Mouse (Mus musculus) adrenal gland, postnatal 14 days (tissue): ENCODE results near the gene Slc24a4. TPM values are rescaled to one million over a fixed set of nuclear protein-coding genes. Genes with fewer than 3 reads are reported as not detected.

Experiments used
- DNase-seq: peaks from one replicate; pipeline ENCODE4 v3.0.0; 2021; ENCODE audit warnings: mixed read lengths
- total RNA-seq: library from RNA; stranded (reverse); gene quantifications from 2 replicates; pipeline ENCODE4 v1.2.3, GENCODE M21; 2021

Gene Slc24a4
- total RNA-seq, 1 experiment from 2014 or later = 0.85 TPM

DNA sequence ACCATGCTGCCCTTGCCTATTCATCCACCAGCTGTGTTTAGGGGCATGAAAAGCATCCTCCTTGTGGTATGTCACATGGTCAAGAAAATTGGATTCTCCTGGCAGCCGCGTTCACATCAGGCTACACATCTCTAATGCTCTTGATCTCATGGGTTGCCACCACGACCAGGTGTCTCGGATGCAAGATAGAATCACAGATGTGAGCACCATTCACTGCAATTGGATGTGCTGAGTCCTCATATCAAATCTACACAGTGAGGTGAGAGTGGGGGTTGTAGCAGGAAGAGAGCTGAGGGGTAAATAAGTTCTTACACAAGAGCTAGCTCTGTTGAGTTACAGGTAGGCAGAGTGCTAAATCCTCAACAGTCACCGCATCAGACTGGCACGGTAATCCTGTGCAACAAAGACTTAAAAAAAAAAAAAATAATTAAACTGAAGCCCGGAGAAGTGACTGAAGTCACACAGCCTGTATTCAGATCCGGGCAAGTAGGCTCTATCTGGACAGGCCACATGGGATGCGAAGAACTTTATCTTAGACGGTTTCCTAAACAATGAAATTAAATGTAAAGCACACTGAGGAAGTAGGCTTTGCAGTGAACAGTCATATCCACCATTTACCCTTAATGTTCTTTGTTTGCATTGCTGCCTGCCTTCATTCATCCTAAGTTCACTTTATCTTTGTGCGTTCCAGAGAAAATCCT is 180.7 kb downstream of the Slc24a4 start:
- no peak for DNase-seq

DNA sequence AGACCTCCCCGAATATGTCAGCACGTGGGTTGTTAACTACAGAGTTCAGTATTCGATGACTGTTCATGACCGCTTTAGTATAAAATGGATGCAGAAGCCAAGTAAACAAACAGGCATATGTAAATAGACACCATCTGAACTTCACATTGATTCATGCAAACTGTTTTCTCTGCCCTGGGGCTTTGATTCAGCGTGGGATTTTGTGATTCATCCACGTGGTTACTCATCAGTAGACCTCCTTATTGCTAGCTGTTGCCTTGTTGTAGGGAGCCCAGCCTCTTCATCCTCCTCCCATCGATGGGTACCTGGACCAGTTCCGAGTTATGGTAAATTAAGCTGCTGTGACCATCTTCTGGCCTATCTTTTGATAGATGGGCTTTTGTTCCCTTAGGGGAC is 181.3 kb downstream of the Slc24a4 start:
- no peak for DNase-seq

DNA sequence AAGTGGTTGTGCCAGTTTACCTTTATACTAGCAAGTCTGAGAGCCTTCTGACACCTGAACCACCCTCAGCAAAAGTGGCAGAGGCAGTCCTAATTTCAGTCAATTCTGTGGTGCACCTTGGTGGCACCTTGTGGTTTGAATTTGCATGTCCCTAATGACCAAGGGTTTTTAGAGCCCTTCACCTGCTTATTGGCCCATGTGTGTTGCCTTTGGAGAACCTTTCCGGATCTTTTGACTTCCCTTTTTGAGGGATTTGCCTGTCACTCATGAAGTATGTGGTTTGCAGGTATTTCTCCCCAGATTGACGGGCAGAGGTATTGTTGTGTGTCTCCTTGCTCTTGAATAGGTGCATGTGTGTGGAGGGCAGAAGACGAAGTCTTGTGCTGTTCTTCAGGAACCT is 181.7 kb downstream of the Slc24a4 start:
- DNase-seq = no peak

DNA sequence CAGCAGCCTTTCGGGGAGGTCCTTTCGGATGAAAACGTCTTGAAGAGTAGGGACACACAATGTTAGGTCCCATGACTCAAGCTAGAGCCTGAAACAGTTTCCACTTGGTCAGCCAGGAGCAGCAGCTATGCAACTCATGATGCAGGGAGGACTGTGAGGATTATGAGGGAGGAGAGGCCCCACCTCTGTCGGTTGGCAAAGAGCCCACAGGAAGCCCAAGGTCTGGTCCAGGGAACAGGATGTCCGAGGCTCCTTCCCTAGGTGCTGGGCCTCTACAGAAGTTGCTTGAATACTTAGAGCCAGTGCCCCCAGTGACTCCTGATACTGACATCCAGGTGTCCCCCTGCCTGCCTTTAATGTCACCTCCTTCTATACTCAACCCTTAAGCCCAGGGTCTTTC is 182.9 kb downstream of the Slc24a4 start:
- no peak for DNase-seq

Other genes starting within 250 kb of the Slc24a4 start
- gene Trip11, start 215.5 kb upstream of the Slc24a4 start, total RNA-seq = 34.7 and 37.3 TPM in 2 replicates
- gene Atxn3, start 170.5 kb upstream of the Slc24a4 start, total RNA-seq = 14.6 and 23.3 TPM in 2 replicates
- gene Cpsf2, start 152.7 kb upstream of the Slc24a4 start, total RNA-seq = 30.5 and 31.8 TPM in 2 replicates
- 19.3 and 28.1 TPM in 2 replicates for gene Rin3, start 154.3 kb downstream of the Slc24a4 start, total RNA-seq